Mouse (Mus musculus): ENCODE results near the gene Cd70. TPM values are rescaled to one million over a fixed set of nuclear protein-coding genes. Genes with fewer than 3 reads are reported as not detected.
"Not testable (repeated sequence)": the region's sequence is repeated elsewhere in the genome, so short reads cannot be mapped to it uniquely, and the experiment has no call there.

The Cd70 gene
- total and polyA plus RNA-seq, 2 experiments = not detected

- Histone ChIP-seq H3K79me2 (ENCODE audit: control insufficient read depth, insufficient read depth, low read length) (no peaks in the 10 kb centered on the region), H3K27me3 (ENCODE audit: control insufficient read depth, insufficient read depth, low read length) (peaks cover 7% of the 10 kb centered on the region; the same call in 1 of the 2 replicates), H3K36me3 (ENCODE audit: control insufficient read depth, insufficient read depth, low read length) (no peaks in the 10 kb centered on the region), H3K4me3 (ENCODE audit: insufficient read depth, low read depth, low read length) (no peak overlapping the region), H3K9ac (ENCODE audit: low read depth, low read length) (no peak overlapping the region), H3K4me1 (ENCODE audit: control insufficient read depth, insufficient read depth, low read length) (no peaks in the 10 kb centered on the region), H3K27ac (replicated peaks; ENCODE audit: insufficient read depth, low read depth, low read length) (no peak overlapping the region)
- WGBS = 92% methylated on average over 1 of the region's 1 CpGs
- no peak for DNase-seq (ENCODE audit: extremely low read depth, low read depth, low spot score)
- TF ChIP-seq CTCF (IDR thresholded peaks at IDR 0.05; ENCODE audit: low read depth, low read length) (no peak), POLR2A (IDR thresholded peaks at IDR 0.05; ENCODE audit: extremely low read depth, insufficient read depth, low read length) (no peak)
Measured at GRCm38 (mm10) chr17:57145115-57145514, 4.5 kb downstream of the Cd70 start.

GRCm38 (mm10) chr17:57143704-57144103 lies 5.9 kb downstream of the Cd70 start:
- no peak for TF ChIP-seq POLR2A (IDR thresholded peaks at IDR 0.05; ENCODE audit: extremely low read depth, insufficient read depth, low read length)
- TF ChIP-seq CTCF (IDR thresholded peaks at IDR 0.05; ENCODE audit: low read depth, low read length) = no peak
- WGBS = 84% methylated on average over 3 of the region's 3 CpGs
- H3K4me3 ChIP-seq (ENCODE audit: insufficient read depth, low read depth, low read length) = no peak overlapping the region
- no peaks in the 10 kb centered on the region for H3K4me1 ChIP-seq (ENCODE audit: control insufficient read depth, insufficient read depth, low read length)
- no peak overlapping the region for H3K9ac ChIP-seq (ENCODE audit: low read depth, low read length)
- H3K79me2 ChIP-seq (ENCODE audit: control insufficient read depth, insufficient read depth, low read length) = no peaks in the 10 kb centered on the region
- peaks cover 7% of the 10 kb centered on the region; the same call in 1 of the 2 replicates for H3K27me3 ChIP-seq (ENCODE audit: control insufficient read depth, insufficient read depth, low read length)
- no peak for DNase-seq (ENCODE audit: extremely low read depth, low read depth, low spot score)
- no peaks in the 10 kb centered on the region for H3K36me3 ChIP-seq (ENCODE audit: control insufficient read depth, insufficient read depth, low read length)
- H3K27ac ChIP-seq (replicated peaks; ENCODE audit: insufficient read depth, low read depth, low read length) = no peak overlapping the region

GRCm38 (mm10) chr17:57139708-57140107 lies 9.9 kb downstream of the Cd70 start:
- TF ChIP-seq POLR2A (IDR thresholded peaks at IDR 0.05; ENCODE audit: extremely low read depth, insufficient read depth, low read length) = no peak
- TF ChIP-seq CTCF (IDR thresholded peaks at IDR 0.05; ENCODE audit: low read depth, low read length) = no peak
- no peak for DNase-seq (ENCODE audit: extremely low read depth, low read depth, low spot score)
- H3K79me2 ChIP-seq (ENCODE audit: control insufficient read depth, insufficient read depth, low read length) = no peaks in the 10 kb centered on the region
- WGBS = 77% methylated on average over 3 of the region's 3 CpGs
- no peak overlapping the region for H3K9ac ChIP-seq (ENCODE audit: low read depth, low read length)
- no peak overlapping the region for H3K27ac ChIP-seq (replicated peaks; ENCODE audit: insufficient read depth, low read depth, low read length)
- no peak overlapping the region for H3K4me3 ChIP-seq (ENCODE audit: insufficient read depth, low read depth, low read length)
- no peaks in the 10 kb centered on the region for H3K36me3 ChIP-seq (ENCODE audit: control insufficient read depth, insufficient read depth, low read length)
- no peaks in the 10 kb centered on the region for H3K27me3 ChIP-seq (ENCODE audit: control insufficient read depth, insufficient read depth, low read length)
- H3K4me1 ChIP-seq (ENCODE audit: control insufficient read depth, insufficient read depth, low read length) = no peaks in the 10 kb centered on the region

GRCm38 (mm10) chr17:57138676-57139075 lies 10.9 kb downstream of the Cd70 start:
- no peaks in the 10 kb centered on the region for H3K36me3 ChIP-seq (ENCODE audit: control insufficient read depth, insufficient read depth, low read length)
- TF ChIP-seq POLR2A (IDR thresholded peaks at IDR 0.05; ENCODE audit: extremely low read depth, insufficient read depth, low read length) (no peak), CTCF (IDR thresholded peaks at IDR 0.05; ENCODE audit: low read depth, low read length) (no peak)
- no peaks in the 10 kb centered on the region for H3K27me3 ChIP-seq (ENCODE audit: control insufficient read depth, insufficient read depth, low read length)
- H3K27ac ChIP-seq (replicated peaks; ENCODE audit: insufficient read depth, low read depth, low read length) = no peak overlapping the region
- no peak overlapping the region for H3K9ac ChIP-seq (ENCODE audit: low read depth, low read length)
- H3K4me3 ChIP-seq (ENCODE audit: insufficient read depth, low read depth, low read length) = no peak overlapping the region
- no peaks in the 10 kb centered on the region for H3K4me1 ChIP-seq (ENCODE audit: control insufficient read depth, insufficient read depth, low read length)
- 91% methylated on average over 4 of the region's 4 CpGs for WGBS
- no peak for DNase-seq (ENCODE audit: extremely low read depth, low read depth, low spot score)
- no peaks in the 10 kb centered on the region for H3K79me2 ChIP-seq (ENCODE audit: control insufficient read depth, insufficient read depth, low read length)

DNA sequence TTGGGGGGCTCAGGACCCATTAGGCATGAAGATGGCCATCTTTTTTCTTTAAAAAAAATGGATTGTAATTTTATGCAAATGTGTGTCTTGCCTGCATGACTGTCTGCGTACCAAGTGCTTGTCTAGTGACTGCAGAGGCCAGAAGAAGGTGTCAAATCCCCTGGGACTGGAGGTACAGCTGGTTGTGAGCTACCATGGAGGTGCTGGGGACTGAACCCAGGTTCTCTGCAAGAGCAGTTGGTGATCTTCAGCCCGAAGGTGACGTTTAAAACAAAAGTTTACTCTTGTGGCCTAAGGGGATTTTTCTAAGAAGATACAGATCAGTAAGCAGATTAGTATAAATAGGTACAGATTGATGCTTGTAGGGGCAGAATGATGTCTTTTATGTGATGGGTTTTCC lies 13.9 kb downstream of the Cd70 start:
- Histone ChIP-seq H3K79me2 (ENCODE audit: control insufficient read depth, insufficient read depth, low read length) (no peaks in the 10 kb centered on the region), H3K36me3 (ENCODE audit: control insufficient read depth, insufficient read depth, low read length) (no peaks in the 10 kb centered on the region), H3K4me1 (ENCODE audit: control insufficient read depth, insufficient read depth, low read length) (no peaks in the 10 kb centered on the region), H3K27me3 (ENCODE audit: control insufficient read depth, insufficient read depth, low read length) (no peaks in the 10 kb centered on the region), H3K27ac (replicated peaks; ENCODE audit: insufficient read depth, low read depth, low read length) (no peak overlapping the region), H3K4me3 (ENCODE audit: insufficient read depth, low read depth, low read length) (no peak overlapping the region), H3K9ac (ENCODE audit: low read depth, low read length) (no peak overlapping the region)
- WGBS = 80% methylated on average over 3 of the region's 3 CpGs
- DNase-seq (ENCODE audit: extremely low read depth, low read depth, low spot score) = no peak
- no peak for TF ChIP-seq CTCF (IDR thresholded peaks at IDR 0.05; ENCODE audit: low read depth, low read length)
- no peak for TF ChIP-seq POLR2A (IDR thresholded peaks at IDR 0.05; ENCODE audit: extremely low read depth, insufficient read depth, low read length)

GRCm38 (mm10) chr17:57134693-57135092 lies 14.9 kb downstream of the Cd70 start:
- Histone ChIP-seq H3K27ac (replicated peaks; ENCODE audit: insufficient read depth, low read depth, low read length) (no peak overlapping the region), H3K4me3 (ENCODE audit: insufficient read depth, low read depth, low read length) (no peak overlapping the region), H3K36me3 (ENCODE audit: control insufficient read depth, insufficient read depth, low read length) (no peaks in the 10 kb centered on the region), H3K27me3 (ENCODE audit: control insufficient read depth, insufficient read depth, low read length) (no peaks in the 10 kb centered on the region), H3K79me2 (ENCODE audit: control insufficient read depth, insufficient read depth, low read length) (no peaks in the 10 kb centered on the region), H3K4me1 (ENCODE audit: control insufficient read depth, insufficient read depth, low read length) (no peaks in the 10 kb centered on the region), H3K9ac (ENCODE audit: low read depth, low read length) (no peak overlapping the region)
- TF ChIP-seq POLR2A (IDR thresholded peaks at IDR 0.05; ENCODE audit: extremely low read depth, insufficient read depth, low read length) (no peak), CTCF (IDR thresholded peaks at IDR 0.05; ENCODE audit: low read depth, low read length) (no peak)
- no peak for DNase-seq (ENCODE audit: extremely low read depth, low read depth, low spot score)
- WGBS = 80% methylated on average over 2 of the region's 2 CpGs

GRCm38 (mm10) chr17:57134021-57134420 lies 15.6 kb downstream of the Cd70 start:
- 25% methylated on average over 3 of the region's 3 CpGs for WGBS
- not testable (repeated sequence) for H3K79me2 ChIP-seq (ENCODE audit: control insufficient read depth, insufficient read depth, low read length)

More at GRCm38 (mm10) chr17:57134021-57134420, 15.6 kb downstream of the Cd70 start:
- H3K4me3 ChIP-seq (ENCODE audit: insufficient read depth, low read depth, low read length); DNase-seq (ENCODE audit: extremely low read depth, low read depth, low spot score); H3K27ac ChIP-seq (replicated peaks; ENCODE audit: insufficient read depth, low read depth, low read length); H3K27me3 ChIP-seq (ENCODE audit: control insufficient read depth, insufficient read depth, low read length); H3K36me3 ChIP-seq (ENCODE audit: control insufficient read depth, insufficient read depth, low read length); H3K9ac ChIP-seq (ENCODE audit: low read depth, low read length); H3K4me1 ChIP-seq (ENCODE audit: control insufficient read depth, insufficient read depth, low read length): not testable (repeated sequence)
